Mouse (Mus musculus) neural tube, embryonic 10.5 days (tissue): ENCODE data around the gene Pkdcc.
A peak's percentile ranks its signal among the peaks of the same experiment; 100 is the strongest.

ENCODE experiments used
- DNase-seq: peaks from one replicate; pipeline ENCODE4 v3.0.0-alpha.2; 2017; ENCODE audit warnings: low spot score; ENCODE audit errors: extremely low spot score

Pkdcc gene

DNA sequence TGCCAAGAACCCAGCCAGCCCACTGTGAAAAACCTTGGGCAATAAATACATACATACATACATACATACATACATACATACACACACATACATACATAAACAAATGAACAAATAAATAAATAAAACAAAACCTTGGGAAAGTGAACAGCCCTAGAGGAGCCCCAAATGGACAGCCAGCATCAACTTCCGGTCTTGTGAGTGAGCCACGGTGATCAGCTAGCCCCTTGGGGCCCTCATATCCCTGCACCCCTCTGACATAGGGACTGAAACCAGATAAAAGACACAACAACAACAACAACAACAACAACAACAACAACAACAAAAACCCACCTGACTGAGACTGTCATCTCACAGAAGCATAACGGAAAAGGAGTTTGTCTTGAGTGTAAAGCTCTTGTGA, 30.4 kb downstream of the Pkdcc start:
- no peak for DNase-seq

DNA sequence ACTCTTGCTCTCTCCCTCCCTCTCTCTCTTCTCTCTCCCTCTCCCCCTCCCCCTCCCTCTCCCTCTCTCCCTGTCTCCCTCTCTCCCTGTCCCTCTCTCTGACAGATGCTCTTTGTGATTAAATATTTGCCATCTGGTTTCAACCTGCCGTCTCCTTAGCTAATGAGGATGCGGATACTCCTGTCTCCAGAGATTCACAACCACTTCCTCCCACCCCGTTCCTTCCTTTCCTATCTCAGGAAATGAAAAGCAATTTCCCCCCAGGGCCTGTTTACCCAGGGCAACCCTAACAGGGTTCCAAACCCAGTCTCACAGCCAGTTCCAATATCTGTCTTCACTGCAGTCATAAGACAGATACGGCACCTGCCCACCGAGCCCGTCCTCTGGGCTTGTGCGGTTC, 31.0 kb downstream of the Pkdcc start:
- no peak for DNase-seq

DNA sequence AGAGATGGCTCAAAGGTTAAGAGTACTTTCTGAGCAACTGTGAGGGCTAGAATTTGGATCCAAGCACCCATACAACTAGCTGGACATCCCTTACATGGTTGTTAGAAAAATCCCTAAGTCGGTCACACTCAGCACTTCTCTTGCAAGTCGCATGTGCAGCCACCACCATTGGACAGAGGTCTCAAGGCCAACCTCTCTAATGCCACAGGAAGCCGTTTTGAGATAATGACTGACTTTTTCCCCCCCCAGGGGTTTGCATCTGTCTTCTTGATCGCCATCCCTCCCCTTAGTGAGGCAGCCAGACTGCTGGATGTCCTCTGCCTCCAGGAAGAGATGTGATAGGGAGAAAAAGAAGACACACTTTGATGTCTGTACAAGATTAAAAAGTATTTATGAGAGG, 32.1 kb downstream of the Pkdcc start:
- DNase-seq = no peak

DNA sequence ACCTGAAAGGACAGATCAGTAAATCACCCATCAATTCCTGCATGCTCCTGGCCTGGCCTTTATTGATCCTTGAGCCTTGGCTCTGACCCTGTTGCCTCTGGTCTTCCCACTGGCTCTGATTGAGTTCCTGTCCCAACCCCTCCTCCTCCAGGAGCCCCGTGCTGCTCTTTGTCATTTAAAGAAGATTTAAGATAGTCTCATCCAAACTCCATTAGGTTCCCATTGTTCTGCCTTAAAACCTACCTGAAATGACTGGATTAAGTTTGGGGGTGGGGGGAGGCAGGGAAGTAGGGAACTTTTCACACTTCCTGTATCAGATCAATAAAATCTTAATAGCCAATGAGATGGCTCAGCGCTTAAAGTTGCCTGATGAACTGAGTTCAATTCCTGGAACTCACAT, 33.4 kb downstream of the Pkdcc start:
- DNase-seq = no peak

DNA sequence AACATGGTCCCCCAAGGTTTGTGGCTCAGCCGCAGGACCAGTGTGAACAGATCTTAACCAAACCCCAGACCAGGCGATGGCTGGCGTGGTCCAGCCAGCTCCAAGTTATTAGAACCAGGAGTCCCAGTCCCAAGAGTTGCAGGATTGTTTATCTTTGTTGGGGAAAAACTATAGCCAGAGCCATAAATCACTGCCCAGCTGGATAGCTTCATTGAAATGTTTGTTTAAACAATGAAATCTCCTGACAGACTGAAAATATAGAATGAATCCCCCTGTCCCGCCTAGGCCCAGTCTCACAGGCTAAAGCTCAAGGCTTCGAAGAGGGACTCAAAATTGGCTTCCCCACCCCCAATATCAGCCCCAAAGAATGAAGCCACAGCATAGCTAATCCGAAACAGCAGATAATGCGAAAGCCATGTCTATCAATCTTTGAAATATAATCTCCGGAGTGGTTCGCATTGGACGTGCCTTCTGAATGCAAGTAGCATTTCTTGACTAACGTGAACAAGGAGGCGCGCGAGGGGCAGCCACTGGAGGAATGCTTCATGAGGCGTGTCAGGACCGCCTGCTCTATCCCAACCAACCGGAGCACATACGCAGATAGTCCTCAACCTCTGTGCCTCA, 35.9 kb downstream of the Pkdcc start:
- no peak for DNase-seq

DNA sequence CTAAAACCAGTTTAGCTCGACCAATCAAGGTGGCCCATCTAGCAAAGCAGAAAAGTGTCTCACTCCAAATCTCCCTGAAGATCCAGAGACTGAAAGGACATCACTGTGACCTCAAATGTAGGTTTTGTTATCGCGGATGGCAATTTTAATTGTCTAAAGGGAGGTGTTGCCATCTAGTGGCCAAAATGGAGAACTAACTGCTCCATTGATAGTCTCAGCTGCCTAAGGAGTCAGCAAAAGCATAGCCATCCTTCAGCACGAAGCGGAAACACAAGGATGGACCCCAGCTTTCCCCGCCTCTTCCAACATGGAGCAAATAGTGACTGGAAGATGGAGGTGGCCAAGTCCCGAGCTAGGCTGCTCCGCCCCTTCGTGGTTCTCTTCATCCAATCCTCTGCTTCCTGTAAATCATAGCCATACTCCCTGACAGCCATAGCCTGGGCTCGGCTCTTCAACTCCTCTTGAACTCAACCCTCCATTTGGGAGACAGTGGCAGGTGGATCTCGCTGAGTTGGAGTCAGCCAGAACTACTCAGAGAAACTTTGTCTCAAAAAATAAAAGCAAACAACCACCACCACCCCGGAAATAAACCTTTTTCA, 38.1 kb downstream of the Pkdcc start:
- peak; percentile 58 for DNase-seq

DNA sequence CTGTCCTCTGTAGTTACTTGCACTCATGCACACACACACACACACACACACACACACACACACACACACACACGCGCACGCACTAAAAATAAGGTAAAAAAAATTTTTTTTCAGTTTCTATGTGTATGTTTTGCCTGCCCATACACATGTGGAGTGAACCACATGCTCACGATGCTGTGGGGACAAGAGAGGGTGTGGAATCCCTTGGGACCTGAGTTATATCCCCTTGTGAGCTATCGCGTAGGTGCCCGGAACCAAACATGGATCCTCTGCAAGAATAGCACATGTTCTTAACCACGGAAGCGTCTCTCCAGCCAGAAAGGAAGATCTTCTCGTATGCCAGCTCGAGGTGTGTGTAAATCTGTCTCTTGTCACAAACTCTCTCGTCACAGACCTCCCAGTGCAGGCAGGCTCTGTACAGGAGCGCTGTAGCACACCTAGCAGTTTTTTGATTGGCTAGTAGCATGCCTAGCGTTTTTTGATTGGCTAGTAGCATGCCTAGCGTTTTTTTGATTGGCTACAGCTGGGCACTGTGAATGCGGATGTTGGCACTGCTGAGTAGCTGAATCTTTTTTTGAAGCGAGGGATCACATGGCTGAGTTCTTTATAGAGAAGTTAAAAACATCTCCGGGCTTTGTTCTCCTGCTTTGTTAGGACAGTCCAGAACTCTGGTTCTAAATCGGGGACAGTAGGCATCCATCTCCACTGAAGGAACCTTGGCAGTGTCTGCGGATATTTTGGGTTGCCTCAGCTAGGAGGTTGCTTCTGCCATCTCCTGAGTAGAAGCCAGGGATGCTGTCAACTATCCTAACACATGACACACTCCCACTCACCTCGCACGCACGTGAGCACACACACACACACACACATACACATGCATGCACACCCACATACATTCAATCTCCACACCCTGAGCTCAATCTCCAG, 52.4 kb downstream of the Pkdcc start:
- peak; percentile 65 for DNase-seq

DNA sequence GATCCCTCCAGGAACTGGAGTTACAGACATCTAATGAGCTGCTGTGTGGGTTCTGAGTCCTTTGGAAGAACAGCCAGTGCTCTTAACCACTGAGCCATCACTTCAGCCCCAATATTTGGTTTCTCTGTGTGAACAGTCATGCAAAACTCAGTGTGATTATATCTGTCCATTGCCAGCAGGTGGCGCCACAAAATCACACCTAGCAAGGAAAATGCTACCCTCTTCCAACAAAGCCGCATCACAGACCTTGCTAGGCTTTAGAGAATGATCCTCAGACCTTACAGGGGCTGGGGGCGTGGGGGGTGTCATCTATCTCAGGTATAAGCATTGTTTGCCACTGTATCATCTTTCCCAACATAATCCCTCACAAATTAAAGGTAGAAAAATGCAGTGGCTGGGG, 56.4 kb downstream of the Pkdcc start:
- DNase-seq = peak; percentile 86

DNA sequence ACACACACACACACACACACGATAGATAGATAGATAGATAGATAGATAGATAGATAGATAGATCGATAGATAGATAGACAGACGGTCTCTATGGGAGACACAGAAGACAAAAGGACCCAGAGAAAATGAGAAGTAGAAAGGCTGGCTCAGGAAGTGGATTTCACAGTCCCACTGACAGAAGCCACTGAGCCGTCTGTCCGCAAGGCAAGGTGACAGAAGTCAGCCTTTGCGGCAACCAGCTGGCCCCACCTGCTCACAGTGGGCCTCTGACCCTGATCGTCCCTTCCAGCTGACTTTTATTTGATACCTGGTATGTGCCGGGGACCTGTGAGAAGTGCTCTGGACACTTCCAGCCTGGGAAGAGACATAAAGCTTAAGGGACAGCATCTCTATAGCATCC, 57.5 kb downstream of the Pkdcc start:
- DNase-seq = no peak

DNA sequence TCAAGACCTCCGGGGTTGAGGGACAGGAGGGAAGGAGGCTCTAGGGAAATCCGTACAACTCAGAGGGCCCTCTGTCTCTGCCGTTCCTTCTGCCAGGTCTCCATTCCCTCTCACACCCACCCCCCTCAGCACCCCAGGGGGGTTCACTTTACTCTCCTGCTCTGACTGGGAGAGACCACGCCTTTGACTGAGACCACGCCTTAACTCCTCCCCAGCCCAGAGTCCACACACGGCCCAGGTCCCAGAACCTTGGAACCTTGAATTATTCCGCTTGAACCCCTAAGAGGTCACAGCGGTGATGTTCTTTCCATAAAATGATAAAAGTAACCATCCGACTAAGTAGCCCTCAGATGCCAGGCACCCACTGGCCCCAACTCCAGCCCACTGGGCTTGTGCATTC, 58.5 kb downstream of the Pkdcc start:
- DNase-seq = no peak

DNA sequence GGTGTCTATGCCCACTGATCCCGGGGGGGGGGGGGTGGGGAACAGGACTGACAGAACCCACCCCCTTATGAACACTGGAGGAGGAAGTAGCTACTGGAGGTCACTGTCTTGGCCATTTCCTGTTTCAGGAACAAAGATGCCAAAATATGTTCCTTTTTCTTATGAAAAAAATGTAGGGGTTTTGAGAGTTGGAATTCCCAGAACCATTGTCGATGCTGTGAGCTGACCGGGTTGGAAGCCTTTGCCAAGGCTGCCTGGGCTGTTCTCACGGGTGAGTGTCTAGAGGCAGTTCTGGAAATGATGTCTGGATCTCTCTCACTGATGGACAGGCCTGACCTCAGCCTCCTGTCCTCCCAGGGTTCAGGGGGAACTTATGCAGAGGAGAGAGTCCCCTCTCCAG, 59.0 kb downstream of the Pkdcc start:
- DNase-seq = no peak
